ENCODE assay signal across 29 mouse cellular contexts in genomic region chr2:160388596-160388995, GRCm38 (mm10). TPM values are rescaled to one million over a fixed set of nuclear protein-coding genes. Genes with fewer than 3 reads are reported as not detected.
DNase-seq lines count a peak whose midpoint lies in the region; ATAC-seq lines count a peak whose summit lies in the region.
"Had no signal": no experiment of that assay in that cellular context is flagged by ENCODE, and none has a peak within 500 bp of the region (broad histone marks: within the 10 kb centered on the region; RNA-seq: fewer than 3 reads in every experiment).

No protein-coding gene starts in this region.

- H3K4me2 ChIP-seq in midbrain, embryonic 14.5 days (ENCODE audit: low read length) = no peak overlapping the region
- no peak overlapping the region for H3K4me2 ChIP-seq in midbrain, embryonic 16.5 days (ENCODE audit: low read length)
- H3K4me2 ChIP-seq in forebrain, embryonic 14.5 days (ENCODE audit: low read length) = no peak overlapping the region
- H3K4me2 ChIP-seq: embryonic facial prominence, embryonic 12.5 days; embryonic facial prominence, embryonic 15.5 days; heart, embryonic 12.5 days; heart, embryonic 15.5 days; hindbrain, embryonic 13.5 days; intestine, embryonic 15.5 days had no signal

- no peaks in the 10 kb centered on the region for H3K27me3 ChIP-seq in midbrain, embryonic 14.5 days (ENCODE audit: control insufficient read depth, insufficient read depth, low read length)
- no peaks in the 10 kb centered on the region for H3K27me3 ChIP-seq in midbrain, embryonic 16.5 days (ENCODE audit: control insufficient read depth, insufficient read depth, low read depth, low read length)
- no peaks in the 10 kb centered on the region for H3K27me3 ChIP-seq in forebrain, embryonic 14.5 days (replicated peaks; ENCODE audit: control insufficient read depth, insufficient read depth, low read length)
- H3K27me3 ChIP-seq in limb, embryonic 10.5 days (ENCODE audit: low read depth, poor library complexity, severe bottlenecking) = peaks cover 28% of the 10 kb centered on the region; the same call in 1 of the 2 replicates
- H3K27me3 ChIP-seq: embryonic facial prominence, embryonic 12.5 days; embryonic facial prominence, embryonic 15.5 days had no signal

- H3K4me3 ChIP-seq in midbrain, embryonic 14.5 days (replicated peaks; ENCODE audit: low read depth, low read length) = no peak overlapping the region
- H3K4me3 ChIP-seq in midbrain, embryonic 16.5 days (ENCODE audit: low read depth, low read length) = no peak overlapping the region
- H3K4me3 ChIP-seq in forebrain, embryonic 14.5 days (ENCODE audit: low read depth, low read length) = no peak overlapping the region
- H3K4me3 ChIP-seq in limb, embryonic 10.5 days = no peak overlapping the region
- H3K4me3 ChIP-seq: embryonic facial prominence, embryonic 12.5 days; embryonic facial prominence, embryonic 15.5 days; heart, embryonic 12.5 days; heart, embryonic 15.5 days; hindbrain, embryonic 10.5 days; hindbrain, embryonic 13.5 days; intestine, embryonic 15.5 days had no signal

- ATAC-seq in midbrain, embryonic 14.5 days (ENCODE audit: low FRiP score, low TSS enrichment) = no peak
- ATAC-seq in midbrain, embryonic 16.5 days = no peak
- 0 out of 2 replicates have a peak, but pooled peaks have one; percentile 15 for ATAC-seq in forebrain, embryonic 14.5 days
- no peak for ATAC-seq in granulocyte monocyte progenitor cell, adult 5-6 weeks (replicated peaks; ENCODE audit: poor library complexity, severe bottlenecking)
- ATAC-seq: CD4-positive, CD25-positive, alpha-beta regulatory T cell, adult 4 months; hindbrain, embryonic 16.5 days; intestine, embryonic 15.5 days had no signal

- H3K27ac ChIP-seq in midbrain, embryonic 14.5 days (replicated peaks; ENCODE audit: low read depth, low read length) = no peak overlapping the region
- no peak overlapping the region for H3K27ac ChIP-seq in midbrain, embryonic 16.5 days (ENCODE audit: low read length)
- no peak overlapping the region for H3K27ac ChIP-seq in forebrain, embryonic 14.5 days (ENCODE audit: low read depth, low read length)
- H3K27ac ChIP-seq in limb, embryonic 10.5 days = 0 out of 2 replicates have a peak overlapping the region, but pooled peaks have one; percentile 17
- H3K27ac ChIP-seq: embryonic facial prominence, embryonic 12.5 days; embryonic facial prominence, embryonic 15.5 days; heart, embryonic 15.5 days; hindbrain, embryonic 10.5 days; hindbrain, embryonic 13.5 days; intestine, embryonic 15.5 days had no signal

- no peaks in the 10 kb centered on the region for H3K9me3 ChIP-seq in midbrain, embryonic 14.5 days (ENCODE audit: control insufficient read depth, low read length)
- no peaks in the 10 kb centered on the region for H3K9me3 ChIP-seq in midbrain, embryonic 16.5 days (replicated peaks; ENCODE audit: control insufficient read depth, low read length, poor library complexity, severe bottlenecking)
- no peaks in the 10 kb centered on the region for H3K9me3 ChIP-seq in forebrain, embryonic 14.5 days (replicated peaks; ENCODE audit: control insufficient read depth, low read length)
- no peaks in the 10 kb centered on the region for H3K9me3 ChIP-seq in limb, embryonic 10.5 days (replicated peaks)
- H3K9me3 ChIP-seq: embryonic facial prominence, embryonic 12.5 days; embryonic facial prominence, embryonic 15.5 days; heart, embryonic 12.5 days; heart, embryonic 15.5 days; hindbrain, embryonic 10.5 days; hindbrain, embryonic 13.5 days; intestine, embryonic 15.5 days had no signal

- H3K4me1 ChIP-seq in midbrain, embryonic 14.5 days (ENCODE audit: control insufficient read depth, insufficient read depth, low read length) = no peaks in the 10 kb centered on the region
- H3K4me1 ChIP-seq in midbrain, embryonic 16.5 days (ENCODE audit: control insufficient read depth, insufficient read depth, low read length) = 0 out of 2 replicates have a peak, but pooled peaks cover 2% of the 10 kb centered on the region
- peaks cover 3% of the 10 kb centered on the region; the same call in 1 of the 2 replicates for H3K4me1 ChIP-seq in forebrain, embryonic 14.5 days (ENCODE audit: control insufficient read depth, insufficient read depth, low read length)
- peaks cover 12% of the 10 kb centered on the region for H3K4me1 ChIP-seq in limb, embryonic 10.5 days
- H3K4me1 ChIP-seq: embryonic facial prominence, embryonic 12.5 days; embryonic facial prominence, embryonic 15.5 days; heart, embryonic 12.5 days; heart, embryonic 15.5 days; intestine, embryonic 15.5 days had no signal

- no peak overlapping the region for H3K9ac ChIP-seq in midbrain, embryonic 14.5 days (replicated peaks; ENCODE audit: low read length)
- no peak overlapping the region for H3K9ac ChIP-seq in midbrain, embryonic 16.5 days (ENCODE audit: low read depth, low read length)
- H3K9ac ChIP-seq in forebrain, embryonic 14.5 days (ENCODE audit: low read length) = no peak overlapping the region
- H3K9ac ChIP-seq: embryonic facial prominence, embryonic 12.5 days; embryonic facial prominence, embryonic 15.5 days; heart, embryonic 12.5 days; heart, embryonic 15.5 days; hindbrain, embryonic 13.5 days; intestine, embryonic 15.5 days had no signal

- peak; percentile 44 for DNase-seq in midbrain, embryonic 14.5 days
- peak; percentile 65 for DNase-seq in forebrain, embryonic 14.5 days (ENCODE audit: low spot score)
- DNase-seq in limb, embryonic 10.5 days (ENCODE audit: low spot score) = no peak
- DNase-seq in cerebellum, adult 18-20 months = no peak
- no peak for DNase-seq in left cerebral cortex, postnatal 10 days (ENCODE audit: extremely low spot score in 1 of 2, low spot score in 2 of 2)
- DNase-seq: adrenal gland, adult 2 months; adrenal gland, postnatal 14 days; cerebellum, adult 11-12 months; cerebellum, adult 9-11 months; cerebellum, postnatal 25 days; gastrocnemius, postnatal 10 days; gastrocnemius, postnatal 36 days; heart, adult 18-20 months; heart, postnatal 10 days; heart, postnatal 36 days; kidney, adult 11 months had no signal

- no peaks in the 10 kb centered on the region for H3K36me3 ChIP-seq in midbrain, embryonic 14.5 days (ENCODE audit: control insufficient read depth, insufficient read depth, low read length)
- H3K36me3 ChIP-seq in midbrain, embryonic 16.5 days (ENCODE audit: control insufficient read depth, insufficient read depth, low read length) = no peaks in the 10 kb centered on the region
- no peaks in the 10 kb centered on the region for H3K36me3 ChIP-seq in forebrain, embryonic 14.5 days (ENCODE audit: control insufficient read depth, insufficient read depth, low read length)
- H3K36me3 ChIP-seq in limb, embryonic 10.5 days = no peaks in the 10 kb centered on the region
- H3K36me3 ChIP-seq: embryonic facial prominence, embryonic 12.5 days; embryonic facial prominence, embryonic 15.5 days; heart, embryonic 12.5 days; heart, embryonic 15.5 days; hindbrain, embryonic 10.5 days; hindbrain, embryonic 13.5 days; intestine, embryonic 15.5 days had no signal

- intact Hi-C loops in left cerebral cortex, postnatal 10 days (cut with DNase I) = no loop called here

- 29% methylated on average over 5 of the region's 5 CpGs for WGBS in midbrain, embryonic 14.5 days
- WGBS in midbrain, embryonic 16.5 days = 22% methylated on average over 5 of the region's 5 CpGs
- WGBS in forebrain, embryonic 14.5 days = 6% methylated on average over 5 of the region's 5 CpGs
- WGBS in limb, embryonic 10.5 days = 25% methylated on average over 5 of the region's 5 CpGs

RNA-seq across cellular contexts. Expression of gene Mafb, which starts 21.7 kb away (rescaled TPM):
- 4.0 and 4.9 TPM in 2 replicates for polyA plus RNA-seq in midbrain, embryonic 14.5 days (2014; fragmentation: Nextera tagmentation; extraction: Ambion mirVana)
- polyA plus RNA-seq in midbrain, embryonic 16.5 days (2015; fragmentation: Nextera tagmentation; extraction: Ambion mirVana) = 5.6 and 5.8 TPM in 2 replicates
- 6.1 and 8.3 TPM in 2 replicates for polyA plus RNA-seq in forebrain, embryonic 14.5 days (2014; fragmentation: Nextera tagmentation; extraction: Ambion mirVana)
- polyA plus RNA-seq in limb, embryonic 10.5 days (2016; fragmentation: Nextera tagmentation; extraction: Ambion mirVana) = 2.2 and 4.2 TPM in 2 replicates
- 10 to 100 TPM; 19.9 to 21.6 TPM for total RNA-seq in left cerebral cortex, postnatal 10 days (2021)
- not detected in 2 replicates for total RNA-seq in granulocyte monocyte progenitor cell, adult 5-6 weeks (2014; fragmentation: Nextera tagmentation)
- total RNA-seq in granulocyte monocyte progenitor cell, adult 5-6 weeks (2017) = 0.39 TPM in 1 of 2 replicates, not detected in the other
- total RNA-seq: common myeloid progenitor, adult 5-6 weeks; MEL had no signal

RNA-seq across cellular contexts. Expression of gene Gm826, which starts 54.6 kb away (rescaled TPM):
- 0.38 TPM in 1 of 2 replicates, not detected in the other for polyA plus RNA-seq in midbrain, embryonic 14.5 days (2014; fragmentation: Nextera tagmentation; extraction: Ambion mirVana)
- not detected in 2 replicates for polyA plus RNA-seq in midbrain, embryonic 16.5 days (2015; fragmentation: Nextera tagmentation; extraction: Ambion mirVana)
- polyA plus RNA-seq in forebrain, embryonic 14.5 days (2014; fragmentation: Nextera tagmentation; extraction: Ambion mirVana) = not detected in 2 replicates
- 0.28 TPM in 1 of 2 replicates, not detected in the other for polyA plus RNA-seq in limb, embryonic 10.5 days (2016; fragmentation: Nextera tagmentation; extraction: Ambion mirVana)
- total RNA-seq in left cerebral cortex, postnatal 10 days (2021) = not detected
- not detected in 2 replicates for total RNA-seq in granulocyte monocyte progenitor cell, adult 5-6 weeks (2014; fragmentation: Nextera tagmentation)
- total RNA-seq in granulocyte monocyte progenitor cell, adult 5-6 weeks (2017) = not detected in 2 replicates
- total RNA-seq: common myeloid progenitor, adult 5-6 weeks; MEL had no signal
- polyA plus RNA-seq: CD4-positive, CD25-positive, alpha-beta regulatory T cell, adult 4 months; embryonic facial prominence, embryonic 12.5 days; hindbrain, embryonic 13.5 days; hindbrain, embryonic 16.5 days had no signal

Comparison
In these comparisons a context has a peak if more than half of its experiments do, and no peak if none do; other contexts are left out.
1. DNase-seq: peak in midbrain, embryonic 14.5 days (single experiment) and forebrain, embryonic 14.5 days (single experiment); none in limb, embryonic 10.5 days (single experiment), cerebellum, adult 18-20 months (0 of 2) and left cerebral cortex, postnatal 10 days (0 of 2).